Mouse (Mus musculus): ENCODE measurements around the gene 1700012A03Rik.

1700012A03Rik gene

GRCm38 (mm10) chr6:32093312-32093711 is 43.3 kb downstream of the 1700012A03Rik start:
- no peak for DNase-seq (ENCODE audit: low read depth, low spot score)

- peak; percentile 3 for DNase-seq (ENCODE audit: low read depth, low spot score)
These were observed 55.7 kb downstream of the 1700012A03Rik start for GRCm38 (mm10) chr6:32105547-32106275.

Data from brain, adult 2 months (tissue).